Mouse (Mus musculus) lung, adult 2 months (tissue): ENCODE measurements around the gene Abl2.

Experiments
- CTCF ChIP-seq: fragments of 200-500 bp; IDR thresholded peaks from 2 replicates; pipeline ENCODE4 v1.5.1; 2011; ENCODE audit warnings: mild to moderate bottlenecking, low read length, control low read depth; ENCODE audit not compliant: insufficient read depth
- POLR2A ChIP-seq: fragments of 200-500 bp; IDR thresholded peaks from 2 replicates; pipeline ENCODE4 v1.6.1; 2011; ENCODE audit warnings: low read depth, mild to moderate bottlenecking, control low read depth, low read length, borderline replicate concordance; ENCODE audit errors: extremely low read depth

- TF ChIP-seq CTCF = no peak
- no peak for TF ChIP-seq POLR2A
These were observed 108.7 kb downstream of the Abl2 start for GRCm38 (mm10) chr1:156667141-156667926.
